Mouse (Mus musculus): ENCODE results near the gene Foxd4. TPM values are rescaled to one million over a fixed set of nuclear protein-coding genes. Genes with fewer than 3 reads are reported as not detected.

The Foxd4 gene
- total and polyA plus RNA-seq, 3 experiments = not detected

- in situ Hi-C loops (cut with MboI; ENCODE audit: low pct_ligation_motif_present, low pct_unique_long_range_greater_than_20kb, low sequenced_read_pairs) (loop anchor here (25.0 kb wide), 1 partner anchor 578 kb away; the partner anchor contains the start of gene Fxn), dilution Hi-C loops (cut with MboI; ENCODE audit: extremely low pct_ligation_motif_present, extremely low pct_unique_long_range_greater_than_20kb, low sequenced_read_pairs) (no loop called here)
- TF ChIP-seq ELF1 (IDR thresholded peaks at IDR 0.05; ENCODE audit: low read depth, low read length) (no peak), UBTF (IDR thresholded peaks at IDR 0.05; ENCODE audit: low read depth, low read length) (no peak), ZNF384 (IDR thresholded peaks at IDR 0.05; ENCODE audit: low read depth, low read length) (no peak)
- Histone ChIP-seq H3K4me1 (ENCODE audit: control insufficient read depth in 1 of 2, insufficient read depth in 2 of 2) (no peaks in the 10 kb centered on the region), H3K79me2 (replicated peaks; ENCODE audit: control insufficient read depth, extremely low read depth, insufficient read depth, poor library complexity, severe bottlenecking) (no peaks in the 10 kb centered on the region), H3K9me3 (replicated peaks; ENCODE audit: low read length) (peaks cover 5% of the 10 kb centered on the region), H3K4me2 (ENCODE audit: insufficient read depth, low read depth, poor library complexity, severe bottlenecking) (no peak overlapping the region), H3K9ac (ENCODE audit: insufficient read depth, low read depth) (no peak overlapping the region), H3K36me3 (replicated peaks in 1 of 2; ENCODE audit: control insufficient read depth in 1 of 2, insufficient read depth in 1 of 2, low read length in 1 of 2) (no peaks in the 10 kb centered on the region), H3K27ac (ENCODE audit: insufficient read depth, low read depth) (no peak overlapping the region), H3K27me3 (replicated peaks) (no peaks in the 10 kb centered on the region), H3K4me3 (replicated peaks in 1 of 3; ENCODE audit: low read depth in 2 of 3, low read length in 2 of 3, poor library complexity in 1 of 3) (no peak overlapping the region)
- DNase-seq (ENCODE audit: extremely low read depth) = no peak
Measured at GRCm38 (mm10) chr19:24865436-24865835, 35.6 kb downstream of the Foxd4 start.

- Histone ChIP-seq H3K36me3 (replicated peaks in 1 of 2; ENCODE audit: control insufficient read depth in 1 of 2, insufficient read depth in 1 of 2, low read length in 1 of 2) (no peaks in the 10 kb centered on the region), H3K27ac (ENCODE audit: insufficient read depth, low read depth) (no peak within 1 kb of the TSS), H3K4me2 (ENCODE audit: insufficient read depth, low read depth, poor library complexity, severe bottlenecking) (no peak within 1 kb of the TSS), H3K4me3 (replicated peaks in 1 of 3; ENCODE audit: low read depth in 2 of 3, low read length in 2 of 3, poor library complexity in 1 of 3) (no peak within 1 kb of the TSS), H3K9me3 (replicated peaks; ENCODE audit: low read length) (peaks cover under 1% of the 10 kb centered on the region), H3K9ac (ENCODE audit: insufficient read depth, low read depth) (no peak within 1 kb of the TSS), H3K27me3 (replicated peaks) (no peaks in the 10 kb centered on the region), H3K79me2 (replicated peaks; ENCODE audit: control insufficient read depth, extremely low read depth, insufficient read depth, poor library complexity, severe bottlenecking) (no peaks in the 10 kb centered on the region), H3K4me1 (ENCODE audit: control insufficient read depth in 1 of 2, insufficient read depth in 2 of 2) (no peaks in the 10 kb centered on the region)
- in situ Hi-C loops (cut with MboI; ENCODE audit: low pct_ligation_motif_present, low pct_unique_long_range_greater_than_20kb, low sequenced_read_pairs) (loop anchor here (25.0 kb wide), 1 partner anchor 575 kb away; the partner anchor contains the start of gene Fxn), dilution Hi-C loops (cut with MboI; ENCODE audit: extremely low pct_ligation_motif_present, extremely low pct_unique_long_range_greater_than_20kb, low sequenced_read_pairs) (no loop called here)
- no peak for TF ChIP-seq E2F4 (IDR thresholded peaks at IDR 0.05; ENCODE audit: insufficient replicate concordance, low read depth, low read length)
- no peak for TF ChIP-seq RCOR1 (conservative IDR thresholded peaks at IDR 0.05; ENCODE audit: low read depth, low read length)
- no peak for TF ChIP-seq MEF2A (IDR thresholded peaks at IDR 0.05; ENCODE audit: borderline replicate concordance, low read depth, low read length)
- no peak for TF ChIP-seq BHLHE40 (IDR thresholded peaks at IDR 0.05; ENCODE audit: low read depth, low read length)
- DNase-seq (ENCODE audit: extremely low read depth) = no peak
Measured at GRCm38 (mm10) chr19:24861612-24862451, 39.2 kb downstream of the Foxd4 start, which contains the start of gene Pgm5. Gene Pgm5, minus strand, starts transcription at chr19:24861855.

GRCm38 (mm10) chr19:24861276-24861611, 39.8 kb downstream of the Foxd4 start:
- no peak overlapping the region for H3K4me2 ChIP-seq (ENCODE audit: insufficient read depth, low read depth, poor library complexity, severe bottlenecking)
- H3K79me2 ChIP-seq (replicated peaks; ENCODE audit: control insufficient read depth, extremely low read depth, insufficient read depth, poor library complexity, severe bottlenecking) = no peaks in the 10 kb centered on the region
- no peak overlapping the region for H3K27ac ChIP-seq (ENCODE audit: insufficient read depth, low read depth)
- no peak for DNase-seq (ENCODE audit: extremely low read depth)
- no peaks in the 10 kb centered on the region for H3K9me3 ChIP-seq (replicated peaks; ENCODE audit: low read length)
- in situ Hi-C loops (cut with MboI; ENCODE audit: low pct_ligation_motif_present, low pct_unique_long_range_greater_than_20kb, low sequenced_read_pairs) = loop anchor here (25.0 kb wide), 1 partner anchor 574 kb away; the partner anchor contains the start of gene Fxn
- H3K36me3 ChIP-seq (replicated peaks in 1 of 2; ENCODE audit: control insufficient read depth in 1 of 2, insufficient read depth in 1 of 2, low read length in 1 of 2) = no peaks in the 10 kb centered on the region
- dilution Hi-C loops (cut with MboI; ENCODE audit: extremely low pct_ligation_motif_present, extremely low pct_unique_long_range_greater_than_20kb, low sequenced_read_pairs) = no loop called here
- no peaks in the 10 kb centered on the region for H3K27me3 ChIP-seq (replicated peaks)
- no peaks in the 10 kb centered on the region for H3K4me1 ChIP-seq (ENCODE audit: control insufficient read depth in 1 of 2, insufficient read depth in 2 of 2)
- no peak overlapping the region for H3K4me3 ChIP-seq (replicated peaks in 1 of 3; ENCODE audit: low read depth in 2 of 3, low read length in 2 of 3, poor library complexity in 1 of 3)
- TF ChIP-seq ETS1 (conservative IDR thresholded peaks at IDR 0.05; ENCODE audit: low read depth, low read length) (no peak), POLR2A (IDR thresholded peaks at IDR 0.05; ENCODE audit: low read depth, low read length) (no peak), CTCF (conservative IDR thresholded peaks at IDR 0.05 in 1 of 2, IDR thresholded peaks at IDR 0.05 in 1 of 2; ENCODE audit: low read depth in 2 of 2, low read length in 2 of 2) (no peak)
- H3K9ac ChIP-seq (ENCODE audit: insufficient read depth, low read depth) = no peak overlapping the region
